Mouse (Mus musculus) liver, embryonic 13.5 days (tissue): Measurements from ENCODE around the gene Olig1. TPM values are rescaled to one million over a fixed set of nuclear protein-coding genes. Genes with fewer than 3 reads are reported as not detected.
"Not testable (repeated sequence)": the region's sequence is repeated elsewhere in the genome, so short reads cannot be mapped to it uniquely, and the experiment has no call there.

Source experiments
- ATAC-seq: fragments of 200-750 bp; cut with Nextera tagmentation; 2 replicates; pipeline ENCODE4 v1.8.0; 2017; ENCODE audit warnings: low read depth, mild to moderate bottlenecking, moderate number of reproducible peaks, moderate library complexity
- DNase-seq: peaks from one replicate; pipeline ENCODE4 v3.0.0; 2022
- H3K27ac ChIP-seq: fragments of 300-500 bp; sonication (generic); 2 replicates; pipeline ENCODE4 v1.5.1; 2015; ENCODE audit warnings: moderate library complexity, mild to moderate bottlenecking, inconsistent platforms
- H3K27me3 ChIP-seq: fragments of 300-500 bp; sonication (generic); 2 replicates; pipeline ENCODE4 v1.6.1; 2015; ENCODE audit warnings: mild to moderate bottlenecking, inconsistent platforms
- H3K36me3 ChIP-seq: fragments of 300-500 bp; sonication (generic); 2 replicates; pipeline ENCODE4 v1.6.1; 2015; ENCODE audit warnings: mild to moderate bottlenecking, inconsistent platforms
- H3K4me1 ChIP-seq: fragments of 300-500 bp; sonication (generic); replicated peaks from 2 replicates; pipeline ENCODE4 v1.6.1; 2015; ENCODE audit warnings: inconsistent platforms
- H3K4me2 ChIP-seq: fragments of 300-500 bp; sonication (generic); 2 replicates; pipeline ENCODE4 v1.6.1; 2015; ENCODE audit warnings: inconsistent platforms, mild to moderate bottlenecking, moderate library complexity
- H3K4me3 ChIP-seq: fragments of 300-500 bp; sonication (generic); replicated peaks from 2 replicates; pipeline ENCODE4 v1.5.1; 2015; ENCODE audit warnings: mild to moderate bottlenecking, inconsistent platforms
- H3K9ac ChIP-seq: fragments of 300-500 bp; sonication (generic); 2 replicates; pipeline ENCODE4 v1.6.1; 2015; ENCODE audit warnings: mild to moderate bottlenecking, inconsistent platforms
- H3K9me3 ChIP-seq: fragments of 300-500 bp; sonication (generic); replicated peaks from 2 replicates; pipeline ENCODE4 v1.6.1; 2016; ENCODE audit warnings: inconsistent platforms
- WGBS: fragments of 180-500 bp; shearing (Covaris S2); methylation state at CpG from one replicate; pipeline ENCODE4 v1.1.7; 2015; ENCODE audit not compliant: insufficient replicate concordance; 5-methylcytosine and 5-hydroxymethylcytosine counted together
- polyA plus RNA-seq: library from polyadenylated mRNA; unstranded; fragments of >200 nt; fragmentation: Nextera tagmentation; extraction: Ambion mirVana; gene quantifications from 2 replicates; pipeline ENCODE4 v1.2.1, GENCODE M21; 2015

Olig1 gene
- polyA plus RNA-seq, 1 experiment from 2014 or later = 0.13 TPM

DNA sequence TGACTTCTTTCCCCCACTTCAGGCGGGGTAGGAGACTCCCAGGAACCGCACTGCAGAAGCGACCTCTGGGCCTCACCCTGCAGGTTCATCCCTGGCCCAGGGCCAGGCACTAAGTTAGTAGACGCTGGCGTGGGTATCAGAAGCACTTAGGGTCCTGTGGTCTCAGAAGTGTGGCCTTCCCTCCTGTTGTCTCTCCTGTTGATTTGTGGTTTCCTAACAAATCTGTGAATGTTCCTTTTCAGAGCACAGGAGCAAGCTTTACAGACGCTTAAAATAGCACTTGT, 41.9 kb upstream of the Olig1 start:
- no peak for DNase-seq
- 2% methylated on average over 6 of the region's 6 CpGs for WGBS
- Histone ChIP-seq H3K4me2 (no peak overlapping the region), H3K27ac (no peak overlapping the region), H3K36me3 (no peaks in the 10 kb centered on the region), H3K4me1 (no peaks in the 10 kb centered on the region; the same call in 1 of the 2 replicates), H3K9me3 (no peaks in the 10 kb centered on the region), H3K9ac (no peak overlapping the region), H3K27me3 (peaks cover 100% of the 10 kb centered on the region), H3K4me3 (no peak overlapping the region)
- no peak for ATAC-seq

DNA sequence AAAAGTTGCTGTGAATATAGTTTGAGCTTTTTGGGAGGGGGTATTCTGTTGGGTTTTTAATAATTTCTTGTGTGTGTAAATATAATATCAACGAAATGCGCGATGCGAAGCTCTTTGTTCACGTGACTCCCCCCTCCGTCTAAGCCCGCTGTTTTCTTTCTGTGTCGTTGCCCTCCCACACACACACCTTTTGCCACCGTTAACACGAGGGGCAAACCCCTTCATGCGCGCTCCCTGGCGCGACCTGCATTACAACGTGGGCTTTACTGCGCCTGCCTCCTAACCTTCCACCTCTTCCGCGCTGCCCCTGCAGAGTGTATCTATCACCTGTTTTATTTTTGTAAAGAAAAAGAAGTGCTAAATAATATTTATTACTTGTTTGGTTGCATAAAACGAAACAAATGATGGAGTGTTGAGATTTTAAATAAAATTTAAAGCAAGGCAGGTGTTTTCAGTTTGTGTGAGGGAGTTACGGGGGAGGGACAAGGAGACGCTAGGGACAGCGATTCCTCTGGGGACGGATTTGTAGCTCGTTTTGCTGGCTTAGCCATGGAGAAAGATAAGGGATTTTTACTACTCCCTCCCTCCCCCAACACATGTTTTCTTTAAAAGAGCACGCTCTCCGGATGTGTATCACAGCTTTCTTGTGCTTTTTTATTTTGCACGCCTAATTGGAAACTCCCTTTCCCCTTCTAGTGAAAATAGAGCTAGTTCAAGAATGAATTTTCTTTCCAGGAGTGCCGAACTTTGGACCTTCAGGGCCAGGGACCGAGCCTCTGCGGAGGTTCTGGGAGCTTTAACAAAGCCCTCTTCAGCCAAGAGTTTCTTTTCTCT, 41.1 kb upstream of the Olig1 start:
- Histone ChIP-seq H3K4me1 (no peaks in the 10 kb centered on the region; the same call in 1 of the 2 replicates), H3K4me3 (no peak overlapping the region), H3K27ac (no peak overlapping the region), H3K9ac (no peak overlapping the region), H3K4me2 (no peak overlapping the region), H3K9me3 (no peaks in the 10 kb centered on the region), H3K27me3 (peaks cover 100% of the 10 kb centered on the region), H3K36me3 (no peaks in the 10 kb centered on the region)
- 7% methylated on average over 30 of the region's 30 CpGs for WGBS
- DNase-seq (no peak), ATAC-seq (no peak)

DNA sequence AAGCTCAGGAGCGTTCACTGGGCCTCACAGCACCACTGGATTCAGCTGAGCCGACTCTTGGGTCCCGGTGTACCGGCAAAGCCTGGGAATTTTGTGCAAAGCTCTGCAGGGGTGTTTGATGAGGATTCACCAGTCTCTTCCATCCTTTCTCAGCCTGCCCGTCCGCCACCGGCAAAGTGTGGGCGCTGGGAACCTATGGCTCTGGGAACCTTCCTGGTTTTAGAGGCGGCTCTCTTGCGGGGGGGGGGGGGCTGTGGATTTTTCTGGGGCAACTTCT, 40.6 kb upstream of the Olig1 start:
- no peaks in the 10 kb centered on the region; the same call in 1 of the 2 replicates for H3K4me1 ChIP-seq
- H3K9ac ChIP-seq = no peak overlapping the region
- 7% methylated on average over 10 of the region's 10 CpGs for WGBS
- no peak overlapping the region for H3K4me3 ChIP-seq
- DNase-seq (no peak), ATAC-seq (no peak)
- H3K9me3 ChIP-seq = no peaks in the 10 kb centered on the region
- no peaks in the 10 kb centered on the region for H3K36me3 ChIP-seq
- H3K4me2 ChIP-seq = no peak overlapping the region
- H3K27ac ChIP-seq = no peak overlapping the region
- peaks cover 100% of the 10 kb centered on the region for H3K27me3 ChIP-seq

DNA sequence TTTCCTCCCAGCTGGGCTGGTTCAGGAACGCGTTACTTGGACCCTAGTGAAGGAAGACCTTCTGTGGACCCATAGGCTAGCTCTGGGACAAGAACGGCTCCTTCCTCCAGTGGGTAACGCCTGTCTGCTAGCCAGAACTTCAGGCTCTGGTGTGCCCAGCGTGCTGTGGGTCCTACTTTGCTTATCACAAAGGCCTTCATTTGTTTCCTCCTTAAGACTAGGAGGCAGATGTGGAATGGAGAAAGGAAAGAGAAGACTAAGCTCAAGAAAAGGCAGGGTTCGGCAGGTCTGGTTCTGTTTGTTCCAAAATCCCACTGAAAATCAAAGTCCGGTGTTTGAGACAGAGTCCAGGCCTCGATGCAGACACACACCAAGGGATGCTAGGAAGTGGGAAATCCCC, 39.9 kb upstream of the Olig1 start:
- no peak overlapping the region for H3K4me3 ChIP-seq
- H3K9ac ChIP-seq = no peak overlapping the region
- DNase-seq = no peak
- H3K36me3 ChIP-seq = no peaks in the 10 kb centered on the region
- peaks cover 100% of the 10 kb centered on the region for H3K27me3 ChIP-seq
- no peaks in the 10 kb centered on the region for H3K9me3 ChIP-seq
- no peak overlapping the region for H3K27ac ChIP-seq
- H3K4me1 ChIP-seq = no peaks in the 10 kb centered on the region; the same call in 1 of the 2 replicates
- no peak for ATAC-seq
- no peak overlapping the region for H3K4me2 ChIP-seq
- 23% methylated on average over 8 of the region's 8 CpGs for WGBS

DNA sequence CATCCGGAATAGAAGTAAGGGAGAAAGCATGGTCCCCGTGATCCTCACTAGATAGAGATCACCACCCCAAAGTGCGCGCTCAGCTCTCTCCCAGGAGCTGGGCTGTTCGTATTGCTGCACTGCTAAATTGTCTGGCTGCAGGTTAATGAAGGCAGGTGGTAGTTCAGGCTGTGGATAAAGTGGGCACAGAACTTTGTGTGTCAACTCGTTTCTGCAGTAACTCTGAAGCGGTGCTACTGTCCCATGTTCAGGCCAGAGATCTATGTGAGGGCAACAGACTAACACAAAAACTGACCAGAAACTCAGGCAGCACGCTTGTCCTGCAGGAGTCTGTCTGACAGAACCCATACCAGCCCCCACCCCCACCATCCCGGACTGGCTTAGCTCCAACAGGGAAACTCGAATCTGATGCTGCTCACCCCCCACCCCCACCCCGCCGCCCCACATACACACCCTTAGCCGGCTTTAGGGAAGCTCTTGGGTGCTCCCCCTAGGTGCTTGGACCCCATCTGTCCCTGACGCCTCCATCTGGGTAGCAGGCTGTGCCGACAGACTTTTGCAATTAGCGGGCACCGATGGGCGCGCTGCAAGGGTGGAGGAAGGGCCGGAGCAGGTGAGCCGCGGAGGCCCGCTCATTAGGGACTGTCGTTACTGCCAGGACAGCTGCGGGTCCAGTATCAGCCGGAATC, 37.6 kb upstream of the Olig1 start:
- no peak overlapping the region for H3K9ac ChIP-seq
- no peaks in the 10 kb centered on the region for H3K9me3 ChIP-seq
- DNase-seq (no peak), ATAC-seq (no peak)
- no peak overlapping the region for H3K4me3 ChIP-seq
- peaks cover 100% of the 10 kb centered on the region for H3K27me3 ChIP-seq
- no peak overlapping the region for H3K27ac ChIP-seq
- WGBS = 9% methylated on average over 26 of the region's 26 CpGs
- no peaks in the 10 kb centered on the region for H3K4me1 ChIP-seq
- H3K4me2 ChIP-seq = no peak overlapping the region
- no peaks in the 10 kb centered on the region for H3K36me3 ChIP-seq

DNA sequence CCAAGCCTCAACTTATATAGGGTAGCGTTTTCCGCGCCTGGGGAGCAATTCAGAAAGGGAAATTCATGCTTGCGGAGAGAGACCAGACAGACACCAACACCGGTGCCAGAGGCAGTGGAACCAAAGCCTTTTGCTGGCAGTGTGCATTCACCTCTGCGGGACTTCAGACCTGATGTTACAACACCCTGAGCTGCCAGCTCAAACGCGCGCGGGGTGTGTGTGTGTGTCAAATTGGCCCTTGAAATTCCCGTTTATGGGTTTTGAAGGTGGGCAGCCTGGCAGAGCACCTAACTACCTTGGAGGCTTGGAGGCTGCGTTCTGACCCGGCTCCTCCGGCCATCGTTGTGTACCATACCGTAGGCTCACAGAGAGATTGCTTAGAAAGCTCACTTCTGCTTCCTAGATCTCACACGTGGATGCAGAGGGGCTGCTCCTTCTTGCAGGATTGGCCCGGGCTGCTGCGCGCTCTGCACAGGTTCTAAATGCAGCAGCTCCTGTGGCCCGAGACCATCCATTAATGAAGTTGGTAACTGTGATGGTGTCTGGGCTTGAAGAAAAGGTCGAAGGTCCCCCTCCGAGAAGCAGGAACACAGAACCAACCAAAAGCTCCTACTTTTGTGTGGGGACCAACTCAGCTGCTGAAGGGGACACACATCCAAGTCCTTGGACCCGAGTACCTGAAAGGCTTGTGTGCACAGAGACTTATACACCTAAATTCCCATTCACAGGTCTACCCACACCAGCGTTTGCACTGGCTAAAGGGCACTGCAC, 36.9 kb upstream of the Olig1 start:
- no peak overlapping the region for H3K9ac ChIP-seq
- no peak overlapping the region for H3K4me3 ChIP-seq
- ATAC-seq (no peak), DNase-seq (no peak)
- H3K36me3 ChIP-seq = no peaks in the 10 kb centered on the region
- H3K4me1 ChIP-seq = no peaks in the 10 kb centered on the region
- 11% methylated on average over 25 of the region's 25 CpGs for WGBS
- H3K27ac ChIP-seq = no peak overlapping the region
- no peaks in the 10 kb centered on the region for H3K9me3 ChIP-seq
- H3K27me3 ChIP-seq = peaks cover 99% of the 10 kb centered on the region
- no peak overlapping the region for H3K4me2 ChIP-seq

DNA sequence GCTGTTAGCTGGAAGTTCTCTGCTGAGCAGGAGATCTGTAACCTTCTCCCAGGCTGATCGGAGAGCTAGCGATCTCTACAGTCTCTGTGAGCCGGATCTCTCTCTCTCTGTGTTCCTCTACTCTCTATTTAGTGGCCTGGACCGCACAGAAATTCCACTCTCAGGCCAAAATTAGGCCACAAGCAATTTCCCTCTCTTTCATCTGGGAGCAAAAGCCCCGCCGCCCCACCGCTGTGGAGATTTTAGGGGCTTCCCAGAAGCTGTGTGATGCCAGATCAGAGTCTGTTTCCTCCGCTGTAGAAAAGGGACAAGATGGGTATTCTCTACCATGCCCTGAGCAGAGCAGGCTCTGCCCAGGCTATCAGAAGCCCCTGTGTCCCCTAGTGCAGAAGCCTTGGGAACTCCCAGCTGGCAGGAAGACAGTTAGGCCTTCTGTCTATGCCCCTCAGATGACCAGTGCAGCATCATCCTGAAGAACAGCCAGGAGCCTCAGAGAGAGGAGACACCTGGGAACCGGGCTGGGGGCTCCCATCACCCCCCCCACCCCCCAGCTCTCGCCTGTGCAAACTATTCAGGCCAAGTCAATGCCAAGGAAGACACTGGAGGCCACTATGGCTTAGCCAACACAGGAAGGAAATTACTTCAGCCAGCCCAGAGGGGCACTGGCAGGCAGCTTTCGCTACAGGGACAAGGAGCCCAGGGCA, 36.2 kb upstream of the Olig1 start:
- Histone ChIP-seq H3K36me3 (no peaks in the 10 kb centered on the region), H3K4me2 (no peak overlapping the region), H3K4me1 (no peaks in the 10 kb centered on the region), H3K4me3 (no peak overlapping the region), H3K27me3 (peaks cover 99% of the 10 kb centered on the region), H3K9ac (no peak overlapping the region), H3K9me3 (no peaks in the 10 kb centered on the region), H3K27ac (no peak overlapping the region)
- ATAC-seq = no peak
- DNase-seq = no peak
- WGBS = 22% methylated on average over 11 of the region's 11 CpGs

DNA sequence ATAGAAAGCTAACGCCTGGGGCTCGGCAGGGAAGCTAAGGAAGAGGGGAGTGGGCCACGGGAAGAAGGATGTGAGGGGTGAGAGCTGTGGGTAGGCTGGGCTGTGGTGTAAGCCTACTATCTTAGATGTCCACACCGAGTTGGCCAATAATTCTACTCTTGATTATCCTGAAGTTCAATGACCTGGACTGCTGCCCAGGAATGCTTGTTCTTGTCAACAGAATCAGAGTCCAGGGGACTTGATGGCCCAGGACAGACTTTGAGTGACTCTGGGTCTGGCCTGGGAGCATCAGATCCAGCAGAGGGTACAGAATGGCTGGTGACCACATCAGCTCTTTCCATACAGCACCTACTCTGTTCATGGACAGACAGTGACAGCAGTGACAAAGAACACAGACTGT, 30.5 kb upstream of the Olig1 start:
- no peaks in the 10 kb centered on the region for H3K36me3 ChIP-seq
- ATAC-seq (peak; percentile 58), DNase-seq (no peak)
- no peaks in the 10 kb centered on the region for H3K4me1 ChIP-seq
- 22% methylated on average over 4 of the region's 4 CpGs for WGBS
- H3K27me3 ChIP-seq = peaks cover 67% of the 10 kb centered on the region
- H3K4me3 ChIP-seq = no peak overlapping the region
- no peak overlapping the region for H3K9ac ChIP-seq
- H3K4me2 ChIP-seq = no peak overlapping the region
- H3K27ac ChIP-seq = no peak overlapping the region
- H3K9me3 ChIP-seq = no peaks in the 10 kb centered on the region

DNA sequence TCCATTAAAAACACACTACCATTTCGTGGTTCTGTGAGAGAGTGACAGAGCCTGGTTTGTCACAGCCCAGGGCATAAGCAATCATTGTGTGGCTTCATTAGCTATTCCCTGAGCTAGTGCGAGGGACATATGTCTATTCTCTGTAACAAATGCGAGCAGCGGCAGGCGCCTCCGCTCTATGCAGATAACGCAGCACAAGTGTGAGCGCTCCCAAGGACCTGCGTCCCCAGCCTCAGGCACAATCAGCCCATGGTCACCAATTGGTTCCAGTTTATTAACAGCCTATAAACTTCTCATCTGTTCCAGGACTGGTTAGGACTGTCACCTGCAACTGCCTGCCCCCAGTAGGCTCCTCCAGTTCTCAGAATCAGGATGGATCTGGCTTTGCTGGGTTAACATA, 23.3 kb upstream of the Olig1 start:
- no peak overlapping the region for H3K27ac ChIP-seq
- ATAC-seq (no peak), DNase-seq (no peak)
- no peaks in the 10 kb centered on the region for H3K4me1 ChIP-seq
- H3K9me3 ChIP-seq = no peaks in the 10 kb centered on the region
- H3K4me3 ChIP-seq = no peak overlapping the region
- no peak overlapping the region for H3K4me2 ChIP-seq
- peaks cover 33% of the 10 kb centered on the region for H3K27me3 ChIP-seq
- H3K9ac ChIP-seq = no peak overlapping the region
- no peaks in the 10 kb centered on the region for H3K36me3 ChIP-seq
- 58% methylated on average over 9 of the region's 9 CpGs for WGBS

DNA sequence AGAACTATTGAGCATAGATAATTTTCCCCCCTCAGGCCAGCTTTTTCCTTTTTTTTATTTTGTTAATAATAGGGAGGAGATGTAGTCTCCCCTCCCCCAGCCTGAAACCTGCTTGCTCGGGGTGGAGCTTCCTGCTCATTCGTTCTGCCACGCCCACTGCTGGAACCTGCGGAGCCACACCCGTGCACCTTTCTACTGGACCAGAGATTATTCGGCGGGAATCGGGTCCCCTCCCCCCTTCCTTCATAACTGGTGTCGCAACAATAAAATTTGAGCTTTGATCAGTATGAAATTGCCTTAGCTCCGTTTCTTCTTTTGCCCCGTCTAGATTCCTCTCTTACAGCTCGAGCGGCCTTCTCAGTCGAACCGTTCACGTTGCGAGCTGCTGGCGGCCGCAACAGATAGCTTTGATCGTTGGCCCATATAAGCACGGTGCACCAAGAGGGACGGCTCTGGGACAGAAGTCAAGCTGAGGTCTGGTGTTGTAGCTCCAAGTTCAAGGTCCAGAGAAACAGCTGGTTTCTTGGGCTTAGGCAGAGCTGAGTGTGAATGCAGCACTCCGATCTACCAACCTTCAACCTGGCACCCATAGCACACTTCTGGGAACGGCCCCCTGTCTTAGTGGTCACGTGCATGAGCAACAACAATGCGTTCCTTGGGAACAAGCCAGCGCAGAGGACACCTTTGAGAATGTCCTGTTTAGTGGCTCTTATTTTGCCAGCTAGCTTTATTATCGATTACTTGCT, 14.0 kb upstream of the Olig1 start:
- not testable (repeated sequence) for DNase-seq, H3K9ac ChIP-seq
- H3K27me3 ChIP-seq = peaks cover 49% of the 10 kb centered on the region

DNA sequence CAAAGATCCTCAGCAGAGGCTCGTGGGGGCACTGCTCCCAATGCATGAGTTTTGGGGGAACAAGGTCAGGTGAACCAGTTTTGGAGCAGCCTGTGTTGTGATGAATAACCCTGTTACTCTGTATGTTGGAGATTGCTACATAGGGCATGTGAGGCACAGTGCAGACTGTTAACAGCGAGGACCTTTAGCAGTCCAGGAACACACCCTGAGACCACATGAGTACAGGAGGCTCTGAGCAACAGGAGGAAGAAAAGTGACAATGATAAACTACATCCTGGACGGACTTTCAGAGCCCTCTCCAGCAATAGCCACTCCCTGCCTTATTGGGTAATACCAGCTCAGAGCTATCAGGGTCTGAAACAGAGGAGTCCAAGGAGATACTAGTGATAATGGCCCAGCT, 10.6 kb upstream of the Olig1 start:
- Histone ChIP-seq H3K4me2 (no peak overlapping the region), H3K4me1 (no peaks in the 10 kb centered on the region), H3K9ac (no peak overlapping the region), H3K27ac (no peak overlapping the region), H3K4me3 (no peak overlapping the region), H3K9me3 (no peaks in the 10 kb centered on the region), H3K36me3 (no peaks in the 10 kb centered on the region), H3K27me3 (peaks cover 81% of the 10 kb centered on the region)
- no peak for DNase-seq
- no peak for ATAC-seq
- WGBS = 29% methylated on average over 3 of the region's 3 CpGs

More for the DNA sequence above, 14.0 kb upstream of the Olig1 start:
- not testable (repeated sequence) for H3K27ac ChIP-seq, H3K9me3 ChIP-seq, ATAC-seq, H3K4me3 ChIP-seq, H3K36me3 ChIP-seq, H3K4me1 ChIP-seq
- H3K4me2 ChIP-seq = 0 out of 2 replicates have a peak overlapping the region, but pooled peaks have one; percentile 1
- 11% methylated on average over 20 of the region's 28 CpGs for WGBS
